Mouse (Mus musculus): ENCODE measurements around the gene Lrrc4. TPM values are rescaled to one million over a fixed set of nuclear protein-coding genes. Genes with fewer than 3 reads are reported as not detected.

Lrrc4 gene
- polyA plus RNA-seq (2015; fragmentation: Nextera tagmentation; extraction: Ambion mirVana), result 0.35 TPM in 2 replicates

GRCm38 (mm10) chr6:28831011-28831853 is at the start of gene Lrrc4:
Gene Lrrc4, minus strand, starts transcription at chr6:28831747.
- peak within 1 kb of the TSS; percentile 57 for H3K4me3 ChIP-seq (ENCODE audit: low read depth, low read length)
- 50% methylated on average over 27 of the region's 27 CpGs for WGBS
- peak within 1 kb of the TSS; percentile 23; the same call in 1 of the 2 replicates for H3K9ac ChIP-seq (replicated peaks; ENCODE audit: low read depth)
- peak within 1 kb of the TSS; percentile 100 for H3K4me2 ChIP-seq (replicated peaks; ENCODE audit: low read depth, low read length)
- no peaks in the 10 kb centered on the region; the same call in 1 of the 2 replicates for H3K27me3 ChIP-seq (replicated peaks; ENCODE audit: insufficient read depth, low read length)
- no peaks in the 10 kb centered on the region for H3K9me3 ChIP-seq (ENCODE audit: low read length)
- no peak within 1 kb of the TSS for H3K27ac ChIP-seq (ENCODE audit: low read length)
- peaks cover 5% of the 10 kb centered on the region; the same call in 1 of the 2 replicates for H3K4me1 ChIP-seq (ENCODE audit: insufficient read depth, low read depth, low read length)
- no peak for TF ChIP-seq CTCF (IDR thresholded peaks at IDR 0.05)
- TF ChIP-seq EP300 (IDR thresholded peaks at IDR 0.05), result no peak
- no peak for DNase-seq (ENCODE audit: low spot score)
- no peak for ATAC-seq
- H3K36me3 ChIP-seq (ENCODE audit: insufficient read depth, low read length), result no peaks in the 10 kb centered on the region

DNA sequence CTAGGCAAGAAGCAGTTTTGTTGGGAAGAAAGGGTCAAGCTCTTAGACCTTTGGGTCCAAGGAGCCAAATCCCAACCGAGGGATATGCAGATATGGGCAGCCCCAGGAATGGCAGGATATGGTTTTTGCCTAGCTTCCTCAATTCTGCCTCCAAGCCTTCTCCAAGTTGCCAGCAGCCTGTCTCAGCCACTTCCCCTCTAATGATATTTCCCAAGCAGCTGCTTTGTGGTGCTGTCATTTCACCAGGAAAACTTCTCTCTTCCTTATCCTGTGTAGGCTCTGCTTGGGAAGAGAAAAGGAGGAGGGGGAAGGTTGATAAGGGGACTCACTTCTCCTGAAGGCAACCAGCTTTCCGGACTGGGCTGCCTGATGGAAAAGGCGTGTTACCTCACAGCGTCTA is 49.4 kb upstream of the Lrrc4 start:
- no peaks in the 10 kb centered on the region for H3K4me1 ChIP-seq (ENCODE audit: insufficient read depth, low read depth, low read length)
- no peak overlapping the region for H3K9ac ChIP-seq (replicated peaks; ENCODE audit: low read depth)
- H3K4me3 ChIP-seq (ENCODE audit: low read depth, low read length), result no peak overlapping the region
- ATAC-seq, result no peak
- WGBS, result 54% methylated on average over 4 of the region's 4 CpGs
- DNase-seq (ENCODE audit: low spot score), result no peak
- no peaks in the 10 kb centered on the region for H3K27me3 ChIP-seq (replicated peaks; ENCODE audit: insufficient read depth, low read length)
- H3K9me3 ChIP-seq (ENCODE audit: low read length), result no peaks in the 10 kb centered on the region
- no peak overlapping the region for H3K4me2 ChIP-seq (replicated peaks; ENCODE audit: low read depth, low read length)
- TF ChIP-seq CTCF (IDR thresholded peaks at IDR 0.05) (no peak), EP300 (IDR thresholded peaks at IDR 0.05) (no peak)
- H3K36me3 ChIP-seq (ENCODE audit: insufficient read depth, low read length), result peaks cover 13% of the 10 kb centered on the region
- no peak overlapping the region for H3K27ac ChIP-seq (ENCODE audit: low read length)

GRCm38 (mm10) chr6:28879315-28879714 is 47.8 kb upstream of the Lrrc4 start:
- Histone ChIP-seq H3K27ac (ENCODE audit: low read length) (no peak overlapping the region), H3K4me3 (ENCODE audit: low read depth, low read length) (no peak overlapping the region), H3K9me3 (ENCODE audit: low read length) (no peaks in the 10 kb centered on the region), H3K36me3 (ENCODE audit: insufficient read depth, low read length) (peaks cover 7% of the 10 kb centered on the region), H3K4me2 (replicated peaks; ENCODE audit: low read depth, low read length) (no peak overlapping the region), H3K9ac (replicated peaks; ENCODE audit: low read depth) (no peak overlapping the region), H3K4me1 (ENCODE audit: insufficient read depth, low read depth, low read length) (no peaks in the 10 kb centered on the region), H3K27me3 (replicated peaks; ENCODE audit: insufficient read depth, low read length) (no peaks in the 10 kb centered on the region)
- no peak for ATAC-seq
- DNase-seq (ENCODE audit: low spot score), result no peak
- 65% methylated on average over 8 of the region's 8 CpGs for WGBS
- TF ChIP-seq CTCF (IDR thresholded peaks at IDR 0.05) (no peak), EP300 (IDR thresholded peaks at IDR 0.05) (no peak)

GRCm38 (mm10) chr6:28877945-28878666 is 46.6 kb upstream of the Lrrc4 start:
- no peak overlapping the region for H3K4me2 ChIP-seq (replicated peaks; ENCODE audit: low read depth, low read length)
- TF ChIP-seq EP300 (IDR thresholded peaks at IDR 0.05) (no peak), CTCF (IDR thresholded peaks at IDR 0.05) (no peak)
- peaks cover 4% of the 10 kb centered on the region; the same call in 1 of the 2 replicates for H3K36me3 ChIP-seq (ENCODE audit: insufficient read depth, low read length)
- no peak overlapping the region for H3K27ac ChIP-seq (ENCODE audit: low read length)
- WGBS, result 29% methylated on average over 7 of the region's 7 CpGs
- H3K4me3 ChIP-seq (ENCODE audit: low read depth, low read length), result no peak overlapping the region
- no peaks in the 10 kb centered on the region for H3K9me3 ChIP-seq (ENCODE audit: low read length)
- peak; percentile 24; the same call in 1 of the 2 replicates for ATAC-seq
- no peak for DNase-seq (ENCODE audit: low spot score)
- no peak overlapping the region for H3K9ac ChIP-seq (replicated peaks; ENCODE audit: low read depth)
- H3K27me3 ChIP-seq (replicated peaks; ENCODE audit: insufficient read depth, low read length), result no peaks in the 10 kb centered on the region
- no peaks in the 10 kb centered on the region for H3K4me1 ChIP-seq (ENCODE audit: insufficient read depth, low read depth, low read length)

DNA sequence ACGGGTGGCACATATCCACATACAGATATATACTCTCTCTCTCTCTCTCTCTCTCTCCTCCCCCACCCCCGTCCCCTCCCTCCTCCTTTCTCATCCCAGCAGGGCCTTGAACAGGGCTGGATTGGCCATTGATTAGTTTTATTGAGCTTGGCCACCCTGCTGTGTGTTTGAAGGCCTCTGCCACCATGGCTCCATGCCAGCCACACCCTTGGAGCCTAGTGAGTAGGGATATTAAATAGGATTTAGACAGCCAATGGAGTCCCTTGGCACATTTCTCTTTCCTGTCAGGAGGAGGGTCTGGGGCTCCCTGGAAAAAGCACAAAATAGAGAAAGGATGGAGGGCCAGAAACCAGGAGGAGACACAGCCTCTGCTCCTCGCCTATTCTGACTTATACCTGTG is 44.9 kb upstream of the Lrrc4 start:
- DNase-seq (ENCODE audit: low spot score), result no peak
- no peaks in the 10 kb centered on the region for H3K36me3 ChIP-seq (ENCODE audit: insufficient read depth, low read length)
- ATAC-seq, result no peak
- H3K27ac ChIP-seq (ENCODE audit: low read length), result no peak overlapping the region
- H3K4me3 ChIP-seq (ENCODE audit: low read depth, low read length), result no peak overlapping the region
- no peak overlapping the region for H3K9ac ChIP-seq (replicated peaks; ENCODE audit: low read depth)
- H3K4me2 ChIP-seq (replicated peaks; ENCODE audit: low read depth, low read length), result no peak overlapping the region
- TF ChIP-seq CTCF (IDR thresholded peaks at IDR 0.05), result no peak
- no peak for TF ChIP-seq EP300 (IDR thresholded peaks at IDR 0.05)
- H3K27me3 ChIP-seq (replicated peaks; ENCODE audit: insufficient read depth, low read length), result no peaks in the 10 kb centered on the region
- no peaks in the 10 kb centered on the region for H3K4me1 ChIP-seq (ENCODE audit: insufficient read depth, low read depth, low read length)
- WGBS, result 73% methylated on average over 3 of the region's 3 CpGs
- no peaks in the 10 kb centered on the region for H3K9me3 ChIP-seq (ENCODE audit: low read length)

DNA sequence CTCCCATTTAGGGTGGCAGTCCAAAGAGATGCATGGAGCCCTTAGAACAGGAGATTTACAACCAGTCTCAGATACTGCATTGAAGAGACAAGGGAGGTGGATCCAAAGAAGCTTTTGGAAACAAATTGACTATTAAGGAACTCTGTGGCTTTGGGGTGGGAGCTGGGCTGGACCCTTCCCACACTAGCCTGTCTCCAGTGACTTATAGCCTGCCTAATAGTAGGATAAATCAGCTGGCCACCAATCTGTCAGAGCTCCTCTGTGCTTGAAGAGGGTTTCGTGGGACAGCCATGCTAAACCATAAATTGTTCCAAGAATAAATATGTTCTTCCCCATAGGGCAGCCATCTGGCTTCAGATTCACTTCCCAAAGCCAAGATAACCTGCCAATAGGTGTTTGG is 43.8 kb upstream of the Lrrc4 start:
- Histone ChIP-seq H3K36me3 (ENCODE audit: insufficient read depth, low read length) (no peaks in the 10 kb centered on the region), H3K27me3 (replicated peaks; ENCODE audit: insufficient read depth, low read length) (no peaks in the 10 kb centered on the region), H3K4me3 (ENCODE audit: low read depth, low read length) (no peak overlapping the region), H3K4me1 (ENCODE audit: insufficient read depth, low read depth, low read length) (no peaks in the 10 kb centered on the region), H3K27ac (ENCODE audit: low read length) (no peak overlapping the region), H3K9ac (replicated peaks; ENCODE audit: low read depth) (no peak overlapping the region), H3K9me3 (ENCODE audit: low read length) (no peaks in the 10 kb centered on the region), H3K4me2 (replicated peaks; ENCODE audit: low read depth, low read length) (no peak overlapping the region)
- 87% methylated on average over 1 of the region's 1 CpGs for WGBS
- ATAC-seq, result no peak
- TF ChIP-seq CTCF (IDR thresholded peaks at IDR 0.05) (no peak), EP300 (IDR thresholded peaks at IDR 0.05) (no peak)
- DNase-seq (ENCODE audit: low spot score), result no peak
